Mouse (Mus musculus): Measurements from ENCODE around the gene Elk3.

The Elk3 gene

GRCm38 (mm10) chr10:93239201-93239806, 71.6 kb downstream of the Elk3 start:
- no peak for ATAC-seq (ENCODE audit: low TSS enrichment)

- ATAC-seq (ENCODE audit: low TSS enrichment) = no peak
Measured at GRCm38 (mm10) chr10:93234692-93235091, 76.2 kb downstream of the Elk3 start.

- ATAC-seq (ENCODE audit: low TSS enrichment) = no peak
Measured at GRCm38 (mm10) chr10:93233665-93234194, 77.2 kb downstream of the Elk3 start.

- no peak for ATAC-seq (ENCODE audit: low TSS enrichment)
Measured at GRCm38 (mm10) chr10:93231893-93232292, 79.0 kb downstream of the Elk3 start.

GRCm38 (mm10) chr10:93231490-93231889, 79.4 kb downstream of the Elk3 start:
- ATAC-seq (ENCODE audit: low TSS enrichment) = 0 out of 2 replicates have a peak, but pooled peaks have one; percentile 27

- no peak for ATAC-seq (ENCODE audit: low TSS enrichment)
Measured at GRCm38 (mm10) chr10:93228401-93229007, 82.4 kb downstream of the Elk3 start.

- peak; percentile 89 for ATAC-seq (ENCODE audit: low TSS enrichment)
Measured at GRCm38 (mm10) chr10:93227921-93228320, 83.0 kb downstream of the Elk3 start.

GRCm38 (mm10) chr10:93225751-93226150, 85.2 kb downstream of the Elk3 start:
- ATAC-seq (ENCODE audit: low TSS enrichment) = no peak

GRCm38 (mm10) chr10:93215051-93215763, 95.7 kb downstream of the Elk3 start:
- ATAC-seq (ENCODE audit: low TSS enrichment) = no peak

- no peak for ATAC-seq (ENCODE audit: low TSS enrichment)
Measured at GRCm38 (mm10) chr10:93214251-93214650, 96.7 kb downstream of the Elk3 start.

- no peak for ATAC-seq (ENCODE audit: low TSS enrichment)
Measured at GRCm38 (mm10) chr10:93213339-93213738, 97.6 kb downstream of the Elk3 start.

GRCm38 (mm10) chr10:93212699-93213098, 98.2 kb downstream of the Elk3 start:
- no peak for ATAC-seq (ENCODE audit: low TSS enrichment)

GRCm38 (mm10) chr10:93207176-93207575, 103.8 kb downstream of the Elk3 start:
- no peak for ATAC-seq (ENCODE audit: low TSS enrichment)

- ATAC-seq (ENCODE audit: low TSS enrichment) = no peak
Measured at GRCm38 (mm10) chr10:93205287-93205956, 105.5 kb downstream of the Elk3 start.

- ATAC-seq (ENCODE audit: low TSS enrichment) = no peak
Measured at GRCm38 (mm10) chr10:93201846-93202458, 109.0 kb downstream of the Elk3 start.

- no peak for ATAC-seq (ENCODE audit: low TSS enrichment)
Measured at GRCm38 (mm10) chr10:93198958-93199357, 112.0 kb downstream of the Elk3 start.

Measured in frontal cortex, adult (tissue).